Mouse (Mus musculus) heart, adult 11 months (tissue): Measurements from ENCODE around the gene Mrpl17.
A peak's percentile ranks its signal among the peaks of the same experiment; 100 is the strongest.

ENCODE experiments used
- DNase-seq: peaks from one replicate; pipeline ENCODE4 v3.0.0; 2022

The Mrpl17 gene

DNA sequence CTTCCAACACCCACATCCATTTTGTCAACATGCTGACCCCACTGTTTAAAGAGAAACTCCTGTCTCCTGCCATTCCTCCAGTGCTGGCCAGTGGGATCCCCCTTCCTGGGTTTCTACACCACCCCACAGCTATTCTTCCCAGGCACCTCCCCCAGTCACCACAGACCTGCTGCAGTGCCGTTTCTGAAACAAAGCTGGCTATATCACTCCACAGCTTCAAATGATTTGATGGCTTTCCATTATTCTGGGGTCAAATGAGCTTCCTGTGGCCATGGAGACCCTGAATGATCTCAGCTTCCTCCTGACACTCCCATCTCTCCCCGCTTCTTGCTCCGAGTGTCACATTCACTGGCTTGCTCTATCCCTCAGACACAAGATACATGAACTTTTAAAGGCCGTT is 26.3 kb downstream of the Mrpl17 start:
- DNase-seq = peak; percentile 86

DNA sequence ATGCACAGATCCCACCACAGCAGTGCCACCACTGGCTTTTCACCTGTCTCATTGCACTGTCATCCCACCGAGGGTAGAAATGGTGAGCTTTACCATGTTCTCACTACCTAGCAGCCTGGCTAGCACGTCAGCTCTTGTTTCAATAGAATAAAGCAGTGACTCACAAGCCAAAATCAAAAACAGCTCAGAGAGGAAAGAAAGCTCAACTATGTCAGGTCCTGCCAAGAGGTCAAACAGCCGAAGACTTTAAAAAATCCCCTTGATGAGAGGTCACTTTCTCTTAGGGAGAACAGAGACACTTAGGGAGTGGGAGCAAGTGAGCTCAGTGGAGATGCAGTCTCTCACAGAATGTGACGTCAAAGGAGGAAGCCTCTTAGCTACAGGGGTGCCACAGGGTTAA is 27.0 kb downstream of the Mrpl17 start:
- peak; percentile 55 for DNase-seq

DNA sequence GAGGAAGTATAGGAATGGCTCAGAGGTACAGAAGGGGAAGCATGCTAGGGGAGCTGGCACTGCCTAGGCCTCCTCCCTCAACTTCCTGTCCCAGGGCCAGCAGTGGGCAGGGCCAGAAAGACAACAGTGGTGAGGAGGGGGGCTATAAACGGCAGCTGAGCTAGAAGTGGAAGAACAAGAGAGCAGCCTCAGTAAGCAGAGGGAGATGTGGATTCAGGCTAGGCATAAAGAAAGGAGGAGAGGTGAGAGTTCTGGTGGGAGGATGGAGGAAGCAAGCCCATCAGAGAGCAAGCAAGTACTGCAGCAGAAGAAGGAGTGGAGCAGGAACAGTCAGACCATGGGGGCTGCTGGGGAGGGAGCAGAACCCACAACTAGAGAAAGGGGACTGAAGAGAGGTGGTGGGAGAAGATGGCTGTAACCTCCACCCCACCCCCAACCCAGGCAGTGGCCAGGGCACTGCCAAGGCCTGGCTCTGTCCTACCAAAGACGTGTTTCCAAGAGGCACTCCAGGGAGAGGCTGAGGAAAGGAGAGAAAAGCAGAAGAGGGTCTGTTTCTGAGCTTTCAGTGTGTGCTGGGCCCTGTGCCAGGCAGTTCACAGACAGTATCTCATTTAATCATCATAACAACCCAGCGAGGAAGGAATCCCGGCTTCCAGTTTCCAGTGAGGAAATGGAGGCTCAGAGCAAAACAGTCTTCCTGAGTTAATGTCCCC is 32.2 kb downstream of the Mrpl17 start:
- peak; percentile 94 for DNase-seq

DNA sequence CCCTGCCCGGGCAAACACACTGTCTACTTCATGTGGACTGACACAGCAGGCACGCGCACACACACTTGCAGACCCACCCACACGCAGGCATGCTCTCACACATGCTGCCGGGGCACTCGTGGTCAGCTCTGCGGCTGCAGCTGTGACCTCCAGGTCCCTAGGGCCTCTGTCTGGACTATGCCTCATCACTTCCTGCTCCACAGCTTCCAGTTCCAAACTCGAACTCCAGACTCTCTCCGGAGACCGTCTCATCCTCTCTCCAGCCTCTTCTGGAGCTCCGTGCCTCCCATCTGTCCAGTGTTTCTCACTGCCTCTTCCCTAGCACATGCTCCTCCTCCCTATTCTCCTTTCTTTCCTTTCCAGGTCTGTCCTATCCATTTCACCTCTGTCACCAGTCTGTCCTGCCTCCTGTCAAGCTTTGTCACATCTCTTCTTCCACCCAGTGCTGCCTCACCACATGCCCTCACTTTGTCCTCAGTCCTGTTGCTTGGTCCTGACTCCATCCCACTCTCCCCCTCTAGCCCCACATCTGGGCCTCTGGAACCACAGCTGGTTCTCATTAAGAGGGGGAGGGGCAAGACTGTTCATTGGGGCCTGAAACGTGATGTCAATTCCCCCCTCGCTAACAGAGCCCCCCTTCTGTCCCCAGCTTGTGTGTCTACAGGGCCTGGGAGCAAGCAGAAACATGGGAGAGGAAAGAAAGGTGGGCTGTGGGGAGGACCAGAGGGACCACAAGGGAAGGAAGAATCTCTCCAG is 32.9 kb downstream of the Mrpl17 start:
- DNase-seq = peak; percentile 99

DNA sequence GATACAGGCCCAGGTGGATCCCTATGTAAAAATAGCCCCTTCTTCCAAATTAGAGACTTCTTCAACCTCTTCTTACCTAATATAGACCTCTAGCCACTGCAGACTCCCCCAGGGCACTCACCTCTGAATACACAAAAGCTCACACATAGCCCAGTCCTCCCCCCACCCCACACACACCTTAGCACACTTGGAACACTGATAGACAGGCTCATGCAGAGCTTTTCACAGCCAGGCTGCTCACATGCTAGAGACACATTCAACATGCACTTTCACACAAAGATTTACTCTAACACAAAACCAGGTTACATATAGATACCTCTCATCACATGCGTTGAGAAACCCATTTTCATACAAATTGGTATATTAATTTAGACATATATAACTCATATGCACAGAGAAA is 33.6 kb downstream of the Mrpl17 start:
- DNase-seq = peak; percentile 85

DNA sequence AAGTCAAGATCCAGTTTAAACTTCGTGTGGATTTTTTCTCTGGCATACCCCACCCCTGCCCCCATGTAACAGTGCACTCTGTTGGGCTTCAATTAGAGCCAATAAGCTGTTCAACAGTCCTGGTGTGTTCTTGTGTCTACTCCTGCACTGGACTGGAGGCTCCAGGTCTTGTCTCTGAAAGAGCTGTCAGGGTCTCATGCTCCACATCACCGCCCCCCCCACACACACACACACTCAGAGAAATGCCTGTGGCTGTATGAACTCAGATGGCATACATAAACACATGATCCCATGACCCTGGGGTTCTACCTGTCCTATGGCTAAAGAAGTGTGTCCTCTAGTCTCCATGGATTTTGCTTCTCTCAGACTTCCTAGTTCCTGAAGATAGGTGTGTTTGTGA is 34.9 kb downstream of the Mrpl17 start:
- peak; percentile 56 for DNase-seq

DNA sequence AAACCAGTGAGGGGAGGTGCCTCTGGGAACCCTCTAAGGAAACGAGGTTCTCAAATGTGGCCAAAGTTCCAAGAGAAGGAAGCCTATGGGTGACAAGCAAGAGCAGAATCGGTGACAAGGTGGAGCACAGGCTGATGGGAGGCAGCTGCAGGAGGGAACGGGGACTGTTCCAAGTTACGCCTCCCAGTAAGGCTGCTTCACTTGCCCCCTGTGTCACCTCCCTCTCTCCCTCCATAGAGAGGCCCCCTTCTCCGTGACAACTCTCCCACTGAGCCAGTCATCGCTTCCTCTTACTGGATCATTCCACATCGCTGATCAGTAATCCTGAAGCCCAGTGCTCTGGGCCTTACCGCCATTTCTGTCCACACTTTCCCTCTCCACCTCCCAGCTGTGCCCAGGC is 36.2 kb downstream of the Mrpl17 start:
- DNase-seq = peak; percentile 94

DNA sequence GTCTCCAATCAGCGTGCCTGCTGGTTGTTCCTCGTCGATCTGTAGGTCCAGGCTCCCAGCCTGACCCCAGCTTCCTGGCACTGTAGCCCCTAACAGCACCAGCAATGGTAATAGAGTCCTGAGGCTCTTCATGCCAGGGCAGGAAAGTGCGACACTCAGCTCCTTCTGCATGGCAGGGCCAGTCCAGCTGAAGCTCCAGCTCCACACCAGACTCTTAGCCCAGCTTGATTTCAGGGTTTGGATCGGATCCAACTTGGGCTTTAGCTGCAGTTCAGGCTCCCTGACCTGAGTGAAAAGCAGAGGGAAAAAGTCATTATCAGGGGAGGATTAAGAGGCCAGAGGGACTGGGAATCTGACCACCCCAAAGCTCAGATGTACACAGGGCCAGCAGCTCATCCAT is 37.9 kb downstream of the Mrpl17 start:
- peak; percentile 87 for DNase-seq

DNA sequence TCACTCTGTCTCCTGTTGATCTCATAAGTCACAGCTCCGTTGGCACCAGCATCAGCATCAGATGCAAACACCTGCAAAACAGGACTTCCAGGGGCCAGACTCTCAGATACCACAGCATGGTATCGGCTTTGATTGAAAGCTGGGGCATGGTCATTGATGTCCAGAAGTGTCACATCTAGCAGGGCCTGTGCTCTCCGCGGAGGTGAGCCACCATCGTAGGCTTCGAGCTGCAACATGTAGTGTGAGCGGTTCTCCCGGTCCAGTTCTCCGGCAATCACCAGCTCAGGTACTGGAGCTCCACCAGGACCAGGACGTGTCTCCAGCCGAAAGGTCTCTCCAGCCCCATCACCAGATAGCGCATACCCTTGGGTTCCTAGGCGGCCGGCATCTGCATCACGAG is 38.6 kb downstream of the Mrpl17 start:
- peak; percentile 90 for DNase-seq

DNA sequence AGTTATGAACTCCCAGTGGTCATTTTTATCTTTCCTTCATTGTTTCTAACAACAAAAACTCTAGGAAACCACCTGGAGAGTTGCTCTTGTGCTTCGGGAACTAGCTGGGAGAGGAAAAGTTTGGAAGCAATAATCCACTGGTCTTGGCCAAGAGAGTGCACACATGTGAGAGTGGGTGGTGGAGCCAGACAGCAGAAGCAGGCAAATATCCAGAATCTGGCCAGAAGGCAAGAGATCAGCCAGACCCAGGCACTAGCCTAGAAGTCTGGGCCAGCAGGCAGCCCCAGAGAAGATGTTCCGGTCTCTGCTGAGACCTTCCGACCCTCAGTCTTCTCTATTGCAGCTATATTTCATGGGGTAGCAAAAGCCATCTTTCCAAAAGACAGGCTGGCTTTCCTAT is 40.9 kb downstream of the Mrpl17 start:
- peak; percentile 95 for DNase-seq

DNA sequence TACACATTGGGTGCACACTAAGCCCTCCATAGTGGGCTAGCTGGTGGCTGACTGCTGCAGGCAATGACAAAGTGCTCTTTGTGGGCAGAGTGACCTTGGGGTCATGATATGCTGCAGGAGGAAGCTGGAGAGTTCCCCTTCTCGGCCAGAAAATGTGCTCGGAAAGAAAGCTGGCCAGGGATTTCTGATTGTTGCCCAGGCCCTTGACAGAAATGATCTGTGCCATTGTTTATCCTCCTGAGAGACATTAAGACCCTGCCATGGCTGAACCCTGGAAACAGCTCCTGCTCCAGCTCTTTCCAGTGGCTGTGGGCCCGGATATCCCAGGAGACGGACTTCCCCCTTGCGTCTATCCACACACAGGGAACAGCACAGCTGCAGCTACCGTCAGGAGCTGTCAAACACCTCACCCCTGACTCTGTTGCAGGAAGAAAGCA is 43.2 kb downstream of the Mrpl17 start:
- peak; percentile 96 for DNase-seq

DNA sequence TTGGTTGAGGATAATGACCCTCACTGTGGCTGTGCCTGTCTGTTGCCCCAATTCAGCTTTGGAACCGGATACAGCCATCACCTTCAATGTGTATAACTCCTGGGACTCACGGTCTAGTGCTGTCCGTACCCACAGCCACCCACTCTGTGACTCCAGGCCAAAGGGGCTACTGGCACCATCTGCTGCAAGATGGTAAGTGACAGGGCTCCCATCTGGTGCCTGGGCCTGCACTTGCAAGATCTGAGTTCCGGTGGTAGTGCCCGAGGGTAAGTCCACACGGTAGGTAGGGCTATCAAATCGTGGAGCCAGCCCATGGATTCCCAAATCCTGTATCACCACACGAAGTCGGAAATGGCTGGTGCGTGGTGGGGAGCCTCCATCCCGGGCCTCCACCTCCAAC is 46.6 kb downstream of the Mrpl17 start:
- no peak for DNase-seq

DNA sequence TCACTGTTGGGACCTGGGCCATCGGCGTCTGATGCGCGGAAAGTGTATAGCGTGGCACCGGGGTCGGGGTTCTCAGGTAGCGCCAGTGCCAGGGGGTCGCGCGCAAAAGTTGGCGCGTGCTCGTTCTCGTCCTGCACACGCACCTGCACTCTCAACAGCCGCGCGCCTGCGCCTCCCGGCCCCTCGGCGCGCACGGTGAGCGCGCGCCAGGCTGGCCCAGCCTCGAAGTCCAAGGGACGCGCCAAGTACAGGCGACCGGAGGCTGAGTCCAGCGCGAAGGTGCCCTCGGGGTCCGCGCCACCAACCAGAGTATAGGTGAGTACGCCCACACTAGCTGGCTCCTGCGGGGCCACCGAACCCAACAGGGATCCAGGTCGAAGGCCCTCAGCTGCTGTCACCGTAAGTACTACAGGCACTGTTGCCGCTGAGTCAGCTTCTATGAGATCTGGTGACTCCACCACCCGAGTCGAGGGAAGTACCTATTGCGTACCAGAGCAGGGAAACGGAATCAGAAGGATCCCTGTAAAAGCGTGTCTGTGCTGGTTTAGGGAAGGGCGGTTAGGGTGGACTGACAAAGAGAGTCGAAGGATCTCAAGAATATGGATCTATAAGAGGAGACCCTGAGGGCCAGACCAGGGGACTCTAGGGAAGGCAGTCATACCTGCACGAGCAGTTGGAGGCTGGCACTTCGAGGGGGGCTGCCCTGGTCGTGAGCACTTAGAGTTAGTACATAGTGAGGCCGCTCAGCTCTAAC is 48.2 kb downstream of the Mrpl17 start:
- peak; percentile 90 for DNase-seq

DNA sequence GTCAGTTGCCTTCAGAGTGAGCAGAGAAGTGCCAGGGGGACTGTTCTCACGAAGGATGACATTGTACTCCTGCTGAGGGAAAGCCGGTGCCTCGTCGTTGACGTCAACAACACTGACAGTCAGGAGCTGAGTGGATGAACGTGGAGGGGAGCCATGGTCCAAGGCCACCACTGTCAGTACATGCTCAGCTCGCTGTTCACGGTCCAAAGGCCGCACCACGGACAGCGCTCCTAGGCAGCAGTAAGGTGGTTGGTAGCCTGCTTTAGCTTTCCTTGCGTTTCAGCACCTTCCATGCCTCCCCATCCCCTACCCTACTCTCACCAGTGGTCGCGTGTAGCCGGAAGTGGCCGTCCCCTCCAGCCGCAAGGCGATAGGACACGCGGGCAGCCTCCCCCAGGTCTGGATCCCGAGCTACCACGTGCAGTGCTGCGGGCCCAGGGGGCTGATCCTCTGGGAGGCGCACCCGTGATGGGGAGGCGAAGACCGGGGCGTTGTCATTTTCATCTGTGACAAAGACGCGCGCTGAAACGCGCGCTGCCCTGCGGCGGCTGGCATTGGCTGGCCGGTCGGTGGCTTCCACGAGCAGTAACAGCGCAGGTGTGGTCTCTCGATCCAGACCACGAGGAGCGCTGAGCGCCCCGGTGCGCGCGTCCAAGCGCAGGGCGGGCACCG is 49.0 kb downstream of the Mrpl17 start:
- DNase-seq = peak; percentile 87

DNA sequence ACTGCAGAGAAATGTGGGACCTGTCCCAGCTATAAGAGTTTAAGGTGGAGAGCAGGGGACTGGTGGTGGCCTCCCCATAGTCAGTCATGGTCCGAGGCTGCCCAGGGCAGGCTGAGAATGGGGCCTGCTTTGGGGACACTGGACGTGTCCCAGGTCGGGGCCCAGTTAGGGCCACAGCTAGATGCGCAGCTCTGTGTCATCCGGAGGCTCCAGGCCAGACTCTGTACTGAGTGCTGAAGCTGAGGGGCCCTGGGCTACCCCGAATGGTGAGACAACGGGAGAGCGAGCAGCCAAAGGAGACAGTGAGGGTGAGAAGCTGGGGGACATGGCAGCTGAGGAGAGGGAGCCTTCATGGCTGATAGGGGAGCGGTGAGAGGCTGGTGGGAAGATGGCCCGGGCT is 57.6 kb downstream of the Mrpl17 start:
- peak; percentile 87 for DNase-seq
